Mouse (Mus musculus): Measurements from ENCODE around the gene Akap6. TPM values are rescaled to one million over a fixed set of nuclear protein-coding genes. Genes with fewer than 3 reads are reported as not detected.

Akap6 gene
- polyA plus RNA-seq, 1 experiment, result 6.6 TPM

- Histone ChIP-seq H3ac (ENCODE audit: control insufficient read depth, insufficient read length) (no peak overlapping the region), H3K36me3 (ENCODE audit: control insufficient read depth, insufficient read depth) (no peaks in the 10 kb centered on the region), H3K4me2 (ENCODE audit: low read depth) (no peak overlapping the region), H3K79me2 (ENCODE audit: control insufficient read depth, insufficient read depth) (no peaks in the 10 kb centered on the region), H3K27me3 (ENCODE audit: control insufficient read depth, insufficient read depth, insufficient read length) (no peaks in the 10 kb centered on the region), H3K4me3 (no peak overlapping the region)
- no peak for TF ChIP-seq MYOD1 (IDR thresholded peaks at IDR 0.05; ENCODE audit: control insufficient read depth in 1 of 3, insufficient read length in 2 of 3, low read depth in 2 of 3)
- no peak for TF ChIP-seq USF1 (IDR thresholded peaks at IDR 0.05; ENCODE audit: low read depth)
- TF ChIP-seq SRF (IDR thresholded peaks at IDR 0.05; ENCODE audit: control insufficient read depth, insufficient read length, low read depth), result no peak
- no peak for TF ChIP-seq TCF12 (IDR thresholded peaks at IDR 0.05; ENCODE audit: insufficient read depth, poor library complexity, severe bottlenecking)
- no peak for TF ChIP-seq E2F4 (IDR thresholded peaks at IDR 0.05; ENCODE audit: insufficient read depth)
- no peak for TF ChIP-seq POLR2A (IDR thresholded peaks at IDR 0.05; ENCODE audit: insufficient read length, low read depth)
- no peak for TF ChIP-seq CEBPB (IDR thresholded peaks at IDR 0.05; ENCODE audit: insufficient read depth, poor library complexity, severe bottlenecking)
- TF ChIP-seq POLR2AphosphoS2 (IDR thresholded peaks at IDR 0.05; ENCODE audit: insufficient read length, low read depth), result no peak
- TF ChIP-seq MAX (IDR thresholded peaks at IDR 0.05; ENCODE audit: low read depth), result no peak
- no peak for TF ChIP-seq REST (IDR thresholded peaks at IDR 0.05; ENCODE audit: insufficient read depth, insufficient read length)
- TF ChIP-seq TCF3 (IDR thresholded peaks at IDR 0.05; ENCODE audit: insufficient read length, low read depth), result no peak
- no peak for TF ChIP-seq MYOG (IDR thresholded peaks at IDR 0.05; ENCODE audit: control insufficient read depth in 1 of 3, insufficient read depth in 1 of 3, insufficient read length in 2 of 3, low read depth in 2 of 3)
These were observed 258.4 kb downstream of the Akap6 start for GRCm38 (mm10) chr12:52957587-52957986.

GRCm38 (mm10) chr12:52957994-52958393 lies 258.8 kb downstream of the Akap6 start:
- Histone ChIP-seq H3K36me3 (ENCODE audit: control insufficient read depth, insufficient read depth) (no peaks in the 10 kb centered on the region), H3ac (ENCODE audit: control insufficient read depth, insufficient read length) (no peak overlapping the region), H3K4me3 (no peak overlapping the region), H3K79me2 (ENCODE audit: control insufficient read depth, insufficient read depth) (no peaks in the 10 kb centered on the region), H3K4me2 (ENCODE audit: low read depth) (no peak overlapping the region), H3K27me3 (ENCODE audit: control insufficient read depth, insufficient read depth, insufficient read length) (no peaks in the 10 kb centered on the region)
- no peak for TF ChIP-seq TCF12 (IDR thresholded peaks at IDR 0.05; ENCODE audit: insufficient read depth, poor library complexity, severe bottlenecking)

- TF ChIP-seq TCF12 (IDR thresholded peaks at IDR 0.05; ENCODE audit: insufficient read depth, poor library complexity, severe bottlenecking) (no peak), MYOD1 (IDR thresholded peaks at IDR 0.05; ENCODE audit: control insufficient read depth in 1 of 3, insufficient read length in 2 of 3, low read depth in 2 of 3) (no peak), USF1 (IDR thresholded peaks at IDR 0.05; ENCODE audit: low read depth) (no peak), REST (IDR thresholded peaks at IDR 0.05; ENCODE audit: insufficient read depth, insufficient read length) (no peak), TCF3 (IDR thresholded peaks at IDR 0.05; ENCODE audit: insufficient read length, low read depth) (no peak), E2F4 (IDR thresholded peaks at IDR 0.05; ENCODE audit: insufficient read depth) (no peak), MYOG (IDR thresholded peaks at IDR 0.05; ENCODE audit: control insufficient read depth in 1 of 3, insufficient read depth in 1 of 3, insufficient read length in 2 of 3, low read depth in 2 of 3) (no peak), CEBPB (IDR thresholded peaks at IDR 0.05; ENCODE audit: insufficient read depth, poor library complexity, severe bottlenecking) (no peak), POLR2AphosphoS2 (IDR thresholded peaks at IDR 0.05; ENCODE audit: insufficient read length, low read depth) (no peak), POLR2A (IDR thresholded peaks at IDR 0.05; ENCODE audit: insufficient read length, low read depth) (no peak), SRF (IDR thresholded peaks at IDR 0.05; ENCODE audit: control insufficient read depth, insufficient read length, low read depth) (no peak), MAX (IDR thresholded peaks at IDR 0.05; ENCODE audit: low read depth) (no peak)
These were observed 292.6 kb downstream of the Akap6 start for GRCm38 (mm10) chr12:52991745-52992144.

GRCm38 (mm10) chr12:53012336-53012735 lies 313.2 kb downstream of the Akap6 start:
- Histone ChIP-seq H3K27me3 (ENCODE audit: control insufficient read depth, insufficient read depth, insufficient read length) (no peaks in the 10 kb centered on the region), H3K4me3 (no peak overlapping the region), H3K79me2 (ENCODE audit: control insufficient read depth, insufficient read depth) (no peaks in the 10 kb centered on the region), H3K4me2 (ENCODE audit: low read depth) (no peak overlapping the region), H3ac (ENCODE audit: control insufficient read depth, insufficient read length) (no peak overlapping the region), H3K36me3 (ENCODE audit: control insufficient read depth, insufficient read depth) (peaks cover 4% of the 10 kb centered on the region)
- TF ChIP-seq POLR2A (IDR thresholded peaks at IDR 0.05; ENCODE audit: insufficient read length, low read depth) (no peak), MYOG (IDR thresholded peaks at IDR 0.05; ENCODE audit: control insufficient read depth in 1 of 3, insufficient read depth in 1 of 3, insufficient read length in 2 of 3, low read depth in 2 of 3) (no peak), E2F4 (IDR thresholded peaks at IDR 0.05; ENCODE audit: insufficient read depth) (no peak), MYOD1 (IDR thresholded peaks at IDR 0.05; ENCODE audit: control insufficient read depth in 1 of 3, insufficient read length in 2 of 3, low read depth in 2 of 3) (no peak), USF1 (IDR thresholded peaks at IDR 0.05; ENCODE audit: low read depth) (no peak), MAX (IDR thresholded peaks at IDR 0.05; ENCODE audit: low read depth) (no peak), POLR2AphosphoS2 (IDR thresholded peaks at IDR 0.05; ENCODE audit: insufficient read length, low read depth) (no peak)

More at GRCm38 (mm10) chr12:52991745-52992144, 292.6 kb downstream of the Akap6 start:
- Histone ChIP-seq H3K27me3 (ENCODE audit: control insufficient read depth, insufficient read depth, insufficient read length) (no peaks in the 10 kb centered on the region), H3K36me3 (ENCODE audit: control insufficient read depth, insufficient read depth) (no peaks in the 10 kb centered on the region), H3K4me2 (ENCODE audit: low read depth) (no peak overlapping the region), H3K4me3 (no peak overlapping the region), H3K79me2 (ENCODE audit: control insufficient read depth, insufficient read depth) (no peaks in the 10 kb centered on the region), H3ac (ENCODE audit: control insufficient read depth, insufficient read length) (no peak overlapping the region)

- Histone ChIP-seq H3K27me3 (ENCODE audit: control insufficient read depth, insufficient read depth, insufficient read length) (no peaks in the 10 kb centered on the region), H3K4me2 (ENCODE audit: low read depth) (no peak overlapping the region), H3K79me2 (ENCODE audit: control insufficient read depth, insufficient read depth) (no peaks in the 10 kb centered on the region), H3ac (ENCODE audit: control insufficient read depth, insufficient read length) (no peak overlapping the region), H3K36me3 (ENCODE audit: control insufficient read depth, insufficient read depth) (peaks cover 4% of the 10 kb centered on the region), H3K4me3 (no peak overlapping the region)
- TF ChIP-seq MYOG (IDR thresholded peaks at IDR 0.05; ENCODE audit: control insufficient read depth in 1 of 3, insufficient read depth in 1 of 3, insufficient read length in 2 of 3, low read depth in 2 of 3) (no peak), CEBPB (IDR thresholded peaks at IDR 0.05; ENCODE audit: insufficient read depth, poor library complexity, severe bottlenecking) (no peak), TCF12 (IDR thresholded peaks at IDR 0.05; ENCODE audit: insufficient read depth, poor library complexity, severe bottlenecking) (no peak), POLR2AphosphoS2 (IDR thresholded peaks at IDR 0.05; ENCODE audit: insufficient read length, low read depth) (no peak), SRF (IDR thresholded peaks at IDR 0.05; ENCODE audit: control insufficient read depth, insufficient read length, low read depth) (no peak), USF1 (IDR thresholded peaks at IDR 0.05; ENCODE audit: low read depth) (no peak), MAX (IDR thresholded peaks at IDR 0.05; ENCODE audit: low read depth) (no peak)
These were observed 315.4 kb downstream of the Akap6 start for GRCm38 (mm10) chr12:53014539-53014938.

All from myocyte (in vitro differentiated cells).